Mouse (Mus musculus) neural tube, embryonic 10.5 days (tissue): Measurements from ENCODE around the gene Olfr623.

Experiments
- DNase-seq: peaks from one replicate; pipeline ENCODE4 v3.0.0-alpha.2; 2017; ENCODE audit warnings: low spot score; ENCODE audit errors: extremely low spot score

Gene Olfr623

DNA sequence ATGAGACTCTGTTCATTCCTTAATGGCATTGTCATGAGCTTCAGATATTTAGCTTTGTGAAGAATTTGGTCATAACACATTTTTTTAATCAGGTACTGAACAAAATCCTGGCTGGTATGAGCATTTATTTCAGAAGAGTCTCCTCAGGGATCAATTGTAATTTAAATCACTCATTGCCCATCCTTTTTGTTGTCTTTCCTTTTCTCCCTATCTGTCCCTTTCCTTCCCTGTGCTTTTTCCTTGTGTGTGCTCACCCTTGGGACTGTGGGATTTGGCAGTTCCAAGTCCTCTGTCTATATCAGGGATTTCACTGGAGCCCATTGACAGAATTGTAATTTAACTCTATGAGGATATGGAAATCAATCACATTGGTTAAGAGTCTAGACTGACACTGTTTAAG lies at the start of gene Olfr623:
Gene Olfr623 (minus strand): TSS at position 101 of the 400 bp plus-strand sequence.
- no peak for DNase-seq

DNA sequence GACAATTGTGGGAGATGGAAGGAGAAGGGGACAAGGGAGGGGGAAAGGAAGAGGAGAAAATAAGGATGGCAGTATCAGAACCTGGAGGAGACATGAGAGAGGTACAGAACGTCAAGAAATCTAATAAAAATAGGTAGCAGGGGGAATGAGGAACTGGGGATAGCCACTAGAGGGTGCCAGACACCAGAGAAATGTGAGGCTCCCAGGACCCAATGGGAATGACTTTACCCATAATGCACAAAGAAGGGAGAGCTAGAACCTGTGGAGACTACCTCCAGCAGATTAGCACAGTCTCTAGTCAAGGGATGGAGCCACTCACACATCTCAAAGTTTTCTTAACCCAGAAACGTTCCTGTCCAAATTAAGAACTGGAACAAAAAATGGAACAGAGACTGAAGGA lies 48.5 kb upstream of the Olfr623 start:
- no peak for DNase-seq

DNA sequence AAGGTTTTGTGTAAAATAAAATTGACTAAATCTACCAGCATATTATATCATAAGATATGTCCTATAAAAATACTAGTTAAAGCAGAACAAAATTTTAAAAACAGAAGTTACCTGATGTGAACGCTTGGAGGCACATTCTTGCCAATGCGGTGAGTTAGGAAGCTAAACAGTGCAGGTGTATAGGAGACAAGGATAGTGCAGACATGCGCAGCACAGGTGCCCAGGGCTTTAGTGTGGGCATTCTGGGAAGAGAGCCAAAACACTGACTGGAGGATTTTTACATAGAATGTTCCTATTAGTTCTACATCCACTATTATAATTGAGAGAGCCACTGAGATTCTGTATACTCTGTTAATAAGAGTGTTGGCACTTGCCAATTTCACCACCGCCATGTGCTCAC lies 36.0 kb upstream of the Olfr623 start:
- no peak for DNase-seq

DNA sequence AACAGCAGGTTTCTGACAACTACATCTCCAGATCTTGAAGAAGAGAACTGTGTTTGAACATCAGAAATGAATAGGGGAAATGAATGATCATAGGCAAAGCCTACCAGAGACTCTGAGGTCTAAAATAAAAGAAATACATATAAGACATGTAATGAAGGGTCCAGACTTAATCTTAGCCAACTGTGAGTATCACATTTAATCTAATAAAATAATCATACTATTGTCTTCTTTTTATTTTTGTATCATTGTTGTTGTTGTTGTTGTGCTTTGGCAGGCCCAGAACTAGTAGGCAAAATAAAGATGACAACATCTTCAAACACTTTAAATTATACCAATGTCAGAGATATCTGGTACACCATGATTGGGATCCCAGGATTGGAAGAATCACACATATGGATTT lies 18.9 kb upstream of the Olfr623 start, which contains the start of gene Olfr625-ps1:
Gene Olfr625-ps1 (plus strand): TSS at position 301 of the 400 bp plus-strand sequence.
- DNase-seq = no peak

DNA sequence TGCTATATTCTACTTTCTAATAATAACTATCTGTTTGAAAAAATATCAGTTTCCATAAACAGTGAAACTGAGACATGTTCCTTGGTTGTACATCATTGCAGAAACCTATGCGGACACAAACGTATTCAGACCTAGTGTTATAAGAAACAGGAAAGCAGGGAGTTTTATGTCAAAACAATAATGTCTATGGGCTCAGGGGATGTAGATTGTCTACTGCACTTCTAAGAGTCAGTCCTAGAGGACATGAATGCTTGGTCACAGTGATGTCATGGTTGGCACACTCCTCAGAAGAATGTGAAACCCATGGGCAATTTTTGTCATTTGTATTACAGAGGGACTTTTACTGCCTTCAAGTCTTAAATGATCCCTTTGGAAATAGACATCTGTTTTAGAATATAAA lies 7.6 kb upstream of the Olfr623 start, which contains the start of gene Olfr624:
Gene Olfr624 (minus strand): TSS at position 101 of the 400 bp plus-strand sequence.
- DNase-seq = no peak

DNA sequence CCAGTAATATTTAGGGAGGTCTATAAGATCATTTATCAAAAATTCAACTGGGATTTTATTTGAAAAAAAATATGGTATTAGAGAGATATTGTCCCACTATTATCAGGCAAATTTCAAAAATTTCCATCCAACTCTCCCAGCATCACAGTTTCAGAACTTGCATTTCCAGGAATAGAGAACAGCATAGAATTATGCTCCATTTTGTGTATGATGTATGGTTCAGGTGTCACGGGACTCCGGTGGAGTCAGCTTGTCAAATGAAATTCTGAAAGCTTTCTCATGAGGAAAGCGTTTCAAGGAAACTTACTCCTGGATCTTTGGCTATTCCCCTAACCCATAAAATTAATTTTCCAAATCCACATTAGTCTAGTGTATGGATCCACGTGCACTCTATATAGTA lies 19.4 kb downstream of the Olfr623 start:
- DNase-seq = no peak

DNA sequence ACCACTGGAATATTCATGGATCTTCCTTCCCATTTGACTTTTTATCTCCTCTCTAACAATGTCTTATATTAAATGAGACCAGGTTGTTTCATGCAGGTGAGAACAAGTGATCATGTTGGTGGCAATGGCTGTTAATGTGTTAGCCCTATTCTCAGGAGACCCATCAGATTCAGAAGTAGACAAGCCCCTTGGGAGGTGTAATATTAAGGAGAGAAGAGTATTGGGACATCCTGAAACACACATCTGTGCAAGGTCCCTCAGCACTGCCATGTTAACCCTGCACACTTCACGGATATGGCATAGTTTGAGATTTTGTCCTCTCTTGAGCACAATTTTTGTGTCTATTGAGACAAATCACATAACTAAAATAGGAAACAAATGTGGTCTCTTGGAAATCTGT lies 20.9 kb downstream of the Olfr623 start, which contains the start of gene Olfr622:
Gene Olfr622 (minus strand): TSS at position 101 of the 400 bp plus-strand sequence.
- no peak for DNase-seq

DNA sequence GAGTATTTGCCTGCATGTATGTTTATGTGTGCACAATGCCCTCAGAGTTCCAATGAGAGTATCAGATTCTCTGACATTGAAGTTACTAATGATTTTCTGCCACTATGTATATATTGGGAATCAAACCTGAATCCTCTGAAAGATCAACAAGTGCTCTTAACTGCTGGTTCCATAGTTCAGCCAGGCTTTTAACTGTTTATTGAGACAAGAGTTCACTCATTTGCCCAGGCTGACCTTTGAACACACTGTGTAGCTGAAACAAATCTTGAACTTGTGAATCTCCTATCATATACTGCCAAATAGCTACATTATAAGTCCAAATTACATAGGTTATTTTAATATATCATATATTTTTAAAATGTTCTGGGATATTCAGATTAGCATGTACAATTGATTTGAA lies 26.7 kb downstream of the Olfr623 start:
- DNase-seq = no peak

DNA sequence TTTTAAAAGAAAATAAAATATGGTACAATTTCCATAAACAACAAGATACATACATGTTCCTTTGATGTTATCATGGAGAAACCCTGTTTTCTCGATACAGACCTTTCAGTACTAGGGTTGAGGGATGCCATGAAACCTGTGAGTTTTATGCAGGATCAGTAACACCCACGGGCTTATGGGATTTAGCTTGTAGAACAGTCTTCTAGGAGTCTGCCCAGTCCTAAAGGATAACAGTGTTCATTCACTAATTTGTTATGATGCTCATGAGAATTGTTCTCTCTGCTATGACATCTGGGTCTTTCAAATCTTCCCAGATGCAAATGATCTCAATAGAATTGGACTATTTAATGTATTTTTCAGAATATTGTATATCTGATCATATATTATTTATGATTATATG lies 51.1 kb downstream of the Olfr623 start, which contains the start of gene Olfr620:
Gene Olfr620 (minus strand): TSS at position 101 of the 400 bp plus-strand sequence.
- DNase-seq = no peak
